8 mouse cellular contexts compared by ENCODE assay signal in the genomic region with DNA sequence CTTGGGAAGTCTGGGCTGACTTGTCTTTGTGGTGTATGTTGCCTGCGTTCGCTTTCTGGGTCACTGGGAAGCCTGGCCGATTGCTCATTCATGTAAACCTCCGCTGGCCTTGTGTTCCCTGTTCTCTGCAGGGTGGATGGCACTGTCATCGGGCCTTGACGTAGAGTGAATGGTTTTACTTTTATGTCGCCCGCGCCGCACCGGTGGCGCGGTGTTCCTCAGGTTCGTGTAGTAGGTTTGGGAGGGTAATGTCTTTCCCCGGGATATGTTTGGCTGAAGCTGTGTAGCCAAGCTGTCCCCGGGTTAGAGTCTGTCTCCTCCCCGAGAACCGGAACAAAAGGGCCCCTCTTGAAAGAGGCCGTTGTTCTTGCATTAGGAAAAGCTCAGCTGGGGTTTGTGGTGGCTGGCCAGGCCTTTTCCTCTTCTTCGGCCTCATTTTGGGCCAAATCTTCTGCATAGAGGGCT. TPM values are rescaled to one million over a fixed set of nuclear protein-coding genes. Genes with fewer than 3 reads are reported as not detected.
DNase-seq lines count a peak whose midpoint lies in the region; ATAC-seq lines count a peak whose summit lies in the region.

No protein-coding gene starts in this region.

- peak overlapping the region; percentile 55; the same call in 1 of the 2 replicates for H3K27ac ChIP-seq in liver, embryonic 11.5 days (ENCODE audit: low read depth, low read length)
- H3K27ac ChIP-seq in neural tube, embryonic 13.5 days (replicated peaks): peak overlapping the region; percentile 84

- WGBS in liver, embryonic 11.5 days: 77% methylated on average over 20 of the region's 20 CpGs
- WGBS in neural tube, embryonic 13.5 days: 20% methylated on average over 20 of the region's 20 CpGs

- no peaks in the 10 kb centered on the region for H3K9me3 ChIP-seq in liver, embryonic 11.5 days (ENCODE audit: control insufficient read depth, low read length)
- H3K9me3 ChIP-seq in neural tube, embryonic 13.5 days: no peaks in the 10 kb centered on the region

- H3K4me3 ChIP-seq in liver, embryonic 11.5 days (ENCODE audit: low read depth, low read length): no peak overlapping the region
- H3K4me3 ChIP-seq in neural tube, embryonic 13.5 days: peak overlapping the region; percentile 3; the same call in 1 of the 2 replicates

- no peak for DNase-seq in liver, embryonic 11.5 days (ENCODE audit: low spot score)
- DNase-seq in liver: no peak
- DNase-seq in fibroblast of lung, adult 2 months (ENCODE audit: low read depth): peak; percentile 66
- peak; percentile 63 for DNase-seq in left cerebral cortex, postnatal 4 days
- no peak for DNase-seq in thymus, postnatal 36 days
- DNase-seq in spleen, postnatal 10 days (ENCODE audit: low spot score in 2 of 2): no peak
- DNase-seq in heart, postnatal 10 days: no peak

- intact Hi-C loops in left cerebral cortex, postnatal 4 days (cut with DNase I): no loop called here
- intact Hi-C loops in heart, postnatal 10 days (cut with DNase I): no loop called here

- no peak overlapping the region for H3K9ac ChIP-seq in liver, embryonic 11.5 days (ENCODE audit: low read depth, low read length)
- peak overlapping the region; percentile 53; the same call in 1 of the 2 replicates for H3K9ac ChIP-seq in neural tube, embryonic 13.5 days

- no peaks in the 10 kb centered on the region for H3K27me3 ChIP-seq in liver, embryonic 11.5 days (replicated peaks; ENCODE audit: control insufficient read depth, insufficient read depth, low read length)
- no peaks in the 10 kb centered on the region for H3K27me3 ChIP-seq in neural tube, embryonic 13.5 days

- H3K4me2 ChIP-seq in liver, embryonic 11.5 days: peak overlapping the region; percentile 39; the same call in 1 of the 2 replicates
- peak overlapping the region; percentile 42 for H3K4me2 ChIP-seq in neural tube, embryonic 13.5 days

- H3K36me3 ChIP-seq in liver, embryonic 11.5 days (ENCODE audit: control insufficient read depth, insufficient read depth, low read length): peaks cover 2% of the 10 kb centered on the region; the same call in 1 of the 2 replicates
- H3K36me3 ChIP-seq in neural tube, embryonic 13.5 days: 0 out of 2 replicates have a peak, but pooled peaks cover 8% of the 10 kb centered on the region

- ATAC-seq in liver, embryonic 11.5 days (replicated peaks; ENCODE audit: low FRiP score): no peak
- no peak for ATAC-seq in neural tube, embryonic 13.5 days (ENCODE audit: low read depth)

- H3K4me1 ChIP-seq in liver, embryonic 11.5 days (replicated peaks; ENCODE audit: control insufficient read depth, insufficient read depth, low read length): peaks cover 63% of the 10 kb centered on the region
- peaks cover 63% of the 10 kb centered on the region for H3K4me1 ChIP-seq in neural tube, embryonic 13.5 days (replicated peaks)

RNA-seq across cellular contexts. Expression of gene Cmip, which starts 21.8 kb away (rescaled TPM):
- polyA plus RNA-seq in liver, embryonic 11.5 days (2014; fragmentation: Nextera tagmentation; extraction: Ambion mirVana): 14.3 and 17.1 TPM in 2 replicates
- 100 to 1,000 TPM; 351 to 377 TPM for total RNA-seq in left cerebral cortex, postnatal 4 days (2021)
- 106 and 115 TPM in 2 replicates for polyA plus RNA-seq in neural tube, embryonic 13.5 days (2015; fragmentation: Nextera tagmentation; extraction: Ambion mirVana)
- 10 to 100 TPM; 32.8 to 38.5 TPM for total RNA-seq in heart, postnatal 10 days (2021)

Comparison
In these comparisons a context has a peak if more than half of its experiments do, and no peak if none do; other contexts are left out.
1. DNase-seq: peak in fibroblast of lung, adult 2 months (single experiment) and left cerebral cortex, postnatal 4 days (single experiment); none in liver, embryonic 11.5 days (single experiment), liver (single experiment), thymus, postnatal 36 days (0 of 2), spleen, postnatal 10 days (0 of 2) and heart, postnatal 10 days (0 of 2).
2. RNA of gene Cmip, which starts 21.8 kb away (total RNA-seq): 351 to 377 TPM in left cerebral cortex, postnatal 4 days; 32.8 to 38.5 TPM in heart, postnatal 10 days; every median in the first group is over 4 times any median in the second.